Mouse (Mus musculus) cerebellum, postnatal 25 days (tissue): ENCODE data around the gene Mgll.

Experiments used
- DNase-seq, 2 experiments: peaks; one replicate each; pipeline ENCODE4 v3.0.0; 2021; ENCODE audit warnings: mixed read lengths in 2 of 2

Mgll gene

DNA sequence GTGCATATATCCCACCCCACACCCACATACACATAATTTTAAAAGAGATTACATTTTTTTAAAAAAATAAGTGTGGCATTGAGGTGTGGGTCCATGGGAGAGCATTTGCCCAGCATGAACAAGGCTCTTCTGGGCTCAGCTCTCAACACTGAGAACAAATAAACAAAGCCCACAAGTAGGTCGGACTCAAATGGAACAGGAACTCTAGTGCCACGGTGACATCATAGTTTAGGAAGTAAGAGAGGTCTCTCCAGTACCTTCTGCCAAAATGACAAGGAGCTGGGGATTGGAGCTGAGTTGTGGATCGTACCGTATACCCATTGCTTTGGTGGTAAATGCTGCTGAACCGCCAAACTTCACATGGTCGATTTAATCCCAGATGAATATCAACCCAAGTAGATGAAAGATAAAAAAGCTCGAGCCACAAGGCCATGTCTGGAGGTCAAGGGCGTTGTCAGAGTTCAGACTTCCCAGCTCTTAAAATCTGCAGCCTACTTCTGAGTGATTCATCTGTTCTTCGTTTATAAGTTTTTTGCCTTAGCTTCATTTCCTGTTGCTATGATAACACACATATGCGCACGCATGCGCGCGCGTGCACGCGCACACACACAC lies 80.9 kb downstream of the Mgll start:
- no peak for DNase-seq

- no peak for DNase-seq
Observed at GRCm38 (mm10) chr6:88809091-88810037, 85.2 kb downstream of the Mgll start.

- DNase-seq: no peak
Observed at GRCm38 (mm10) chr6:88810291-88810690, 86.1 kb downstream of the Mgll start.

- DNase-seq: no peak
Observed at GRCm38 (mm10) chr6:88811396-88811795, 87.2 kb downstream of the Mgll start.

DNA sequence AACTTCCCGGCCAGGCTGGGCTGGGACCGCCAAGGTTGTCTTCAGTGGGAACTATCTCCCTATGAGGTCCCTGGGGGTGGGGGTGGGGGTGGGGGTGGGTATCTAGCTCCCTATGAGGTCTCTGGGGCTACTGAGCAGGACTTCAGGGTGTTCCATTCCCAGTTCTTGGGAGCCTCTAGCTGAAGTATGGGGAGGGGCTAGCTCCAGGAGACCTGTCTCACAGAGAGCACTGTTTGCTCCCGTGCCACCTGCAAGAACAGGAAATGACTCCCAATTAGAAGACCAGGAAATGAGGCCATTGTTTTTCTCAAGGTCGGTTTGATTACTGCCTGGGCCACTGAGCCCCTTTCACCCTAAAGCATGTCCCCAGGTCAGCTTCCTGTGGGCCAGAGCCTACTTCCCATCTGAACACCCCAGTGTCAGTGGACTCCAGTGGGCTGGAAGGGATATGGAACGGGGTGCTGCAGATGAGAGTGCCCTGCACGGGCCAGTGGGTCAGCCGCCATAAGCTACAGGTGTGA lies 87.7 kb downstream of the Mgll start:
- DNase-seq: no peak

- DNase-seq: peak; percentile 62 to 74
Observed at GRCm38 (mm10) chr6:88812886-88813285, 88.7 kb downstream of the Mgll start.

DNA sequence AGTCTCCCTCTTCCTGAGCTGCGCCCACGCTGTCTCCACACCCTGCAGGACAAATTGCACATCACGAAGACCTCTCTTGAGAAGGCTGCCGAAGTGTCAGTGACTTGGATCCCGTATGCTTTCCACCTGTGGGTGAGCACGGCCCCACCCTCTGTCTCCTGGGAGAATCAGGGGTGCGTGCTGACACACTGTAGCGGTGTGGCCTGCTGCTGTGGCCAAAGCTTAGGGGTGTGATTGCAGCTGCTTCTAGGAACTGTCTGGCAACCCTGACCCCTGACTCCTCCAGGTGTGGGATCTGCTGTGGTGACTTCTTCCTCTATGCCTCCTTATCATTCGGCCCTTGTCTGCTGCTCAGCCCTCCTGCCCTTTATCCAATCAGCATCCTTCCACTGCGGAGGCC lies 89.6 kb downstream of the Mgll start:
- DNase-seq: no peak

- no peak for DNase-seq
Observed at GRCm38 (mm10) chr6:88815036-88815435, 90.8 kb downstream of the Mgll start.

DNA sequence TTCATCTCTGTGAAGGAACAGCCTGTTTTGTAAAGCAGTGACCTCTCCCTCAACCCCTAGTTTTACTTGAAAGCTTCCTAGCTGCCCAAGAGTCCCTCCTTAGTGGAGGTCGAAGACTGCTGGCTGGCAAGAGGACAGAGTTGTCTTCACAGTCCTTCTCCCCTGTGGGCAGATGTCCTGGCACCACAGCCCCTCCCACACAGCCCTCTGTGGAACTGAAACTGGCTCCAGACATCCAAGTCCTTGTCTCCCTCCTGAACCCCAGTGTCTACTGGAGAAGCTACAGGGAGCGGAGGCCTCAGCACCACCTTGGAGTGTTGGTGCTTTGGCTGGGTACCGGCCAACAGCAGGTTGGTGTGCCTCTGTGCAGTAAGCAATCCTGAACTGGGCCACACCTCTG lies 91.3 kb downstream of the Mgll start:
- DNase-seq: no peak

DNA sequence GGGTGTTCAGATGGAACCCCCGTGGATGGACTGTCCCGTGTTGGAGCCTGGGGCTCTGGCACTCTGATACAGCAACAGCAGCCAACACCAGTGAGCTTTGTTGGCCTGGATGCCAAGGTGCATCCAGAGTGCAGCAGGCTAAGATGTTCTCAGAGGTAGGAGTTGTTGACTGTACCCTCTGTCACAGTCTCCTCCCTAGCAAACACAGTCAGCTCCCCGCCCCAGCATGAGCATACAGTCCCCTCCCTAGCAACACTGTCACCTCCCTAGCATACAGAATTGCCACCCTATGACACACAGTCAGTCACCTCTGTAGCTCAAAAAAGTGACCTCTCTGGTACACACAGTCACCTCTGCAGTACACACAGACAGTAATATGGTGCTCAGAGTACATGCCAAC lies 92.7 kb downstream of the Mgll start:
- DNase-seq: no peak

DNA sequence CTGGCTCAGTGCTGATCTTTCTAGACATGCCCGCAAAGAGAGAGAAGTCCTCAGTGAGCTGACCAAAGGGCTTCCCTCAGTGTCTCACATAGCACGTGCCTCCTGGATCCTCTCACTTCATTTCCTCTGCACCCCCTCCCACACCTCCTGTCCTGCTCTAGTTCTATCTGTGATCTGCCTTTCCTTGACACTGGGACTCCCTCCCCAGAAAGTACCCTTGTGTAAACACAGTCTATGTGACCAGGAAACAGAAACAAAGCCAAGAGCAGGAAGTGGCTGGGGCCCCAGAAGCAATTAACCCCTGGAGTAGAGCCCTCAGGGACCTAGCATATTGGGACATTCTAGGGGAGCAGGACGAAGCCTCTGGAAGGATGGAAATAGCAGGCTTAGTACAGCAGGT lies 96.6 kb downstream of the Mgll start:
- no peak for DNase-seq

DNA sequence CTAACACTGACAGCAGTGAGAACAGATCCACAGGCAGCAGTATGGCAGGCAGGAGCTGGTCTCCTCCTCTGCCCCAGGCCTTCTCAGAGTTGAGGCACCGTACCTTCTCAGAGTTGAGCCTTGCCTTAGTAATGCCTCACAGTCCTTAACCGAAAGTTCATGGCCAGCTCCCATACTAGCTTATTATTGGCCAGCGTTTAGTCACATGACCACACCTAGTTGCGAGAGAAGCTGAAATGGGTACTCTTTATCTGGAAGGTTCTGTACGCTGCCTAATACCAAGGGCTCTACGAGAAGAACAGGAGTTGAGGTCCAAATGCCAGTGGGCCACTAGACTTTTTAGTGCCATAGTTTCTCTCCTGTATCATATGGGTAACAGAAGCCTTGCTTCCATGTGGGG lies 97.1 kb downstream of the Mgll start:
- DNase-seq: no peak

DNA sequence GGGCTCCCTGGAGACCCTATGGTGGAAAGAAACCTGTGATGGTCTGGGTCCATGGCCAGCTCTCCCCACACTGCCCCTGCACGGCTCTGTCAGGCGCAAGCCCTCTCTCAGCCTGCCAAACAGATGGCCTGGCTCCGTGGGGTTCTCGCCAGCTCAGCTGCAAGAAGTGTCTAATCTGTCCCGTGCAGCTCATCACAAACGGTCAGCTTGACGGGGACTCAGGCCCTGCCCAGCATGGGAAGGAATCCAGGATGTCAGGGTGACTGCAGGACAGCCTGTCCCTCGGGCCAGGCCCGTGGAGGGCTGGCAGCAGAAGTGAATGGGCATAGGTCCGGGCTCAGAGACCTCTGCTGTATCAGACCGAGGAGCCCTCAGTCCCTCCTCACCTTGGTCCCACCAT lies 97.7 kb downstream of the Mgll start:
- peak; percentile 91 for DNase-seq

GRCm38 (mm10) chr6:88824183-88824582 lies 100.0 kb downstream of the Mgll start:
- DNase-seq: peak in 1 of 2 experiments; percentile 48

DNA sequence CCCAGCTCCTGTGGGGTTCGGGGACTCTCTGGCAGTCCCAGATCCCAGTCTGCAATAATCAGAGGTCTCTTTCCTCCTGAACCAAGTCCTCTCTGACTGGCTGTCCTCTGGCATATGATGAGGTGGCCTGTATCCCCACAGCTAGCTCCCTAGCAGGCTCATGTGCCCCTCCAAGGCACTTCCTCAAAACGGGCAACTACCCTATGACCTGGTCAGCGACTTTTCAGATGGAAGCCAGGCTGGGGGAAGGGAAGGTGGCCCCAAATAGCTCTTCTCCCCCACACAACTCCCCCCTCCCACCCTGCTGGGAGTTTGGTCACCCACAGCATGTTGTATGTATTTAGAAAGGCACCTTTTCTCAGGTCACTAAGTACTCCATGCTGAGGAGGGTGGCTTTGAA lies 101.9 kb downstream of the Mgll start:
- no peak for DNase-seq

- peak; percentile 55 to 64 for DNase-seq
Observed at GRCm38 (mm10) chr6:88826545-88826944, 102.3 kb downstream of the Mgll start.

DNA sequence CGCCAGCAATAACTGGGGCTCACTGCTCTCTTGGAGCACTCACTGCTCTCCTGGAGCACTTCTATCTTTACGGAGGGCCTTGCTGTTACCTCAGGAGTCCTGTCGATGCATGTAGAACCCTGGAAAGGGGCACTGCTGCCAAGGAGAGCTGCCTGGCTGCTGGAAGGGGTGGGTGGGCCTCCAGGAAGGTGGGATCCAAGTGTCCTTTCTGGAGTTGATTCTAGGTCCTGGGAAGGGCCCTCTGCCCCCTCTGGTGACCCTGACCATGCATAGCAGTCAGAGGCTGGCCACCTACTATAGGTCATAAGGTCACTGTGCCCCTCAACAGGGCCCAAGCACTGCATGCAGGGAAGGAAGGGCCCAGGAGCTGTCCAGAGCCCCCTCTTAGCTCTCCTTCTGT lies 102.8 kb downstream of the Mgll start:
- peak in 1 of 2 experiments; percentile 54 for DNase-seq

DNA sequence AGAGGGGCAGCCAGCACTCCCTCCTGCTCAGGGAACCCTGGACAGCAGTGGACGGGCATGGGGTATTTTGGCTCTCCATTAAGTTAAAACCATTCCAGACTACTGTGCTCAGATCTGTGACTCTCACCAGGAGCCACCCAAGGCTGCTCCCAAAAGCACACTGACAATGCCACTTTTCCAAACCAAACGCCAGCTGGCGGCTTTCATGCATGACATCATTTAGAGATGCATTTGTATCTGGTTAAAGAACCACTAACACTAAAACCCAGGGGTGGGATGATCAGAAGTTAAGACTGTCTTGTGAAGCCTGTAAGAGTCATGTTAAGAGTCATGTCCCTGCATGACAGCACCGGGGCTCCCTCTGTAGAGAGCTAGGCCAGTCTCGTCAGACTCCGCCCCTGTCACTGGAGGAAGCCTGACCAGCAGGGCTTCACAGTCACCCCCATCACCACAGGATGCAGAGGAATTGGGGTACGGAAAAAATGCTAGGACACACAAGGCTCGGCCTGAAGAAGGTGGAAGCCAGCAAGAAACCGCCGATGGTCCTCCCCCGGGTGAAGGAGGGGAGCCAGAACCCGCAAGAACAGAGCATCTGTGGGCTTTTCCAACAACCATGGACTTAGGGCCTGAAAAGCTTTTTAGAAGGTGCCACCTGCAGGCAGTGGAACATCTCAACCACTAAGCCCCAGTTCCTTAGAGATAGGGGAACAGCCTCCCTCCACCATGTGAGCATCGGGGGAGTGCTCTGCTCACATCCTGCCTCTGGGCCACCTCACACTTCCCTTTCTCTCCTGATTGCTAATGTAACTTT lies 103.4 kb downstream of the Mgll start:
- peak; percentile 56 to 65 for DNase-seq

DNA sequence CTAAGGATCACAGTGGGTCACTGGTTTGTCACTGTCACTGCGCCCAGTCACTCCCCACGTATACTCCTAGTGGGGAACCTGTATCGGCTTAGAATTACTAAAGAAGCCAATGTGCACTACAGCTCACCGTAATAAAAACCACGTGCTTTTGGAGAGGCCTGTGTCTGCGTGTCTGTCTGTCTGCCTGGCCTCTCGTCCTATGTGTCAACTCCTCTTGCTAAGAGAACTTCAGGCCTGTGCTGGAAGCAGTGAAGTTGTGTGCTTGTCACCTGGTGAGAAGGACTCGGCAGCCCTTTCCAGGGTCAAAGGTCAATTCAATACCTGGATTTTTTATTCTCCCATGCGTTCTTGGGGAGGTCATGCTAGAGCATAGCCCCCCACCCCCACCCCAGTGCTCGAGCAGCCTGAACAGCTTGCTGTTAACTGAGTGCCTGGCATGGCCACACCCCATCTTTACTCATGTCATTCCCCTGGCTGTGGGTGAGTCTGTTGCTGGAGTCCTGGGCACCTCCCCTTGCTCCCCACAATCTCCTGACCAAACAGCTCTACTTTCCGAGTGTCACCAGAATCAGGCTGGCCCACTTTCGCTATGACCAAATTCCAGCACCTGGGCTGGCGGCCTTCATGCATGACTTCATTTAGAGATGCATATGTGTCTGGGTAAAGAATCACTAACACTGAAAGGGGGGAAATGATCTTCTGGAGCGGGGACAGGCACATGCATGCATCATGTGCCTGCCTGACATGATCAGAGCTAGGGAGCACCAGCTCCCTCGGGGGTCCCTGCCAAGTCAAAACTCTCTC lies 104.2 kb downstream of the Mgll start:
- DNase-seq: no peak

DNA sequence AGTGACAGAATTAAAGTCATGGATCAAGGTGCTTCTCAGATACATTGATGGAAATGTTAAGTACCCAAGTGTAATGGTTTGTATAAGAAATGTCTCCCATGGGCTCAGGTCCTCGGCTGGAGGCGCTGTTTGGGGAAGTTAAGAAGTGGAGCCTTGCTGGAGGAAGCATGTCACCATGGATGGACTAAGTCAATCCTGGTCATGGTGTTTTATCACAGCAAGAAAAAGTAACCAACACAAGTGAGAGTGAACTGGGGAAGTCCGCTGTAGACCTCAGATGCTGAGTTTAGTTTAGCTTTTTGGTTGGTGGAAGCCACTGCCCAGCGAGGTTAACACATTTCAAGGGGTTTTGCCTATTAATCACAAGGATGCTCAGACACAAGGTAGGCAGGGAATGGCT lies 105.4 kb downstream of the Mgll start:
- DNase-seq: no peak

DNA sequence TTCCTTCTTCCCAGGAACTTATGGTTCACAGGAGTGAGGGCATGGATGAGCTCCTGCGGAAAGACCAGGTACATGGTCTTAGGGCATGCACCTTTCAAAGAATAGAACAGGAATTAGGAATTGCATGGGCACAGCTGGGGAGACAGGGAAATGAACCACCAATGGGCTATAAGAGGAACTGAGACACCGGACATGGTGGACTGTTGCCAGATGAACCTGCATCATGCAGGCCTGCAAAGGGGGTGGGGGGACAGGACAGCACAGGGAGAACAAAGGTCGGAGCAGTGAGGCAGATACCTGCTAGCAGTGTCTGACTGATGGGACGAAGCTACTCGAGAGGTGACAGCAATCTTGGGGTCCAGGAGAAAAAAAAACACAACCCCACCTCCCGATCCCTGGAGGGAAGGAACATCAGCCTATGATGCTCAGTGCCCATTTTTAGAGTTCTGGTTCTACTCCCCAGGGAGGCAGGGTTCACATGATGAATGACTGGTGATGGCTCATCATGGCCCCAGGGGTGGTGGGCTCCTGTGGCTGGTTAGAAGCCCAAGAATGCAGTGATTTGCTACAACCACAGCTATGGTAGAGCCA lies 106.0 kb downstream of the Mgll start:
- DNase-seq: peak in 1 of 2 experiments; percentile 22

GRCm38 (mm10) chr6:88831456-88831855 lies 107.2 kb downstream of the Mgll start:
- peak; percentile 84 to 89 for DNase-seq
